Mouse (Mus musculus): ENCODE data around the gene Mlst8.

The Mlst8 gene

GRCm38 (mm10) chr17:24478663-24479380 is at the start of gene Mlst8:
Gene Mlst8 (minus strand): TSS chr17:24479078.
- peak; percentile 99 for DNase-seq (ENCODE audit: low read depth, low spot score)

- DNase-seq (ENCODE audit: low read depth, low spot score), result peak; percentile 39
Measured at GRCm38 (mm10) chr17:24528560-24528918, 49.7 kb upstream of the Mlst8 start.

GRCm38 (mm10) chr17:24527723-24528559 is 49.1 kb upstream of the Mlst8 start, which contains the start of gene Traf7:
Gene Traf7 (minus strand): TSS chr17:24527938.
- peak; percentile 99 for DNase-seq (ENCODE audit: low read depth, low spot score)

- no peak for DNase-seq (ENCODE audit: low read depth, low spot score)
Measured at GRCm38 (mm10) chr17:24527315-24527714, 48.4 kb upstream of the Mlst8 start.

- no peak for DNase-seq (ENCODE audit: low read depth, low spot score)
Measured at GRCm38 (mm10) chr17:24524734-24525133, 45.9 kb upstream of the Mlst8 start.

- DNase-seq (ENCODE audit: low read depth, low spot score), result no peak
Measured at GRCm38 (mm10) chr17:24520450-24520849, 41.6 kb upstream of the Mlst8 start.

- DNase-seq (ENCODE audit: low read depth, low spot score), result no peak
Measured at GRCm38 (mm10) chr17:24514270-24515257, 35.7 kb upstream of the Mlst8 start.

GRCm38 (mm10) chr17:24513609-24514008 is 34.7 kb upstream of the Mlst8 start:
- DNase-seq (ENCODE audit: low read depth, low spot score), result peak; percentile 16

- DNase-seq (ENCODE audit: low read depth, low spot score), result no peak
Measured at GRCm38 (mm10) chr17:24507806-24508460, 29.1 kb upstream of the Mlst8 start.

- no peak for DNase-seq (ENCODE audit: low read depth, low spot score)
Measured at GRCm38 (mm10) chr17:24507129-24507664, 28.3 kb upstream of the Mlst8 start.

GRCm38 (mm10) chr17:24506332-24507070 is 27.6 kb upstream of the Mlst8 start:
- no peak for DNase-seq (ENCODE audit: low read depth, low spot score)

- DNase-seq (ENCODE audit: low read depth, low spot score), result no peak
Measured at GRCm38 (mm10) chr17:24505286-24505955, 26.5 kb upstream of the Mlst8 start.

GRCm38 (mm10) chr17:24504085-24504484 is 25.2 kb upstream of the Mlst8 start:
- no peak for DNase-seq (ENCODE audit: low read depth, low spot score)

GRCm38 (mm10) chr17:24502208-24502607 is 23.3 kb upstream of the Mlst8 start:
- DNase-seq (ENCODE audit: low read depth, low spot score), result peak; percentile 22

- DNase-seq (ENCODE audit: low read depth, low spot score), result no peak
Measured at GRCm38 (mm10) chr17:24496026-24496425, 17.1 kb upstream of the Mlst8 start.

- DNase-seq (ENCODE audit: low read depth, low spot score), result no peak
Measured at GRCm38 (mm10) chr17:24495443-24495842, 16.6 kb upstream of the Mlst8 start.

GRCm38 (mm10) chr17:24494627-24495335 is 15.9 kb upstream of the Mlst8 start:
- DNase-seq (ENCODE audit: low read depth, low spot score), result peak; percentile 73

GRCm38 (mm10) chr17:24490399-24490798 is 11.5 kb upstream of the Mlst8 start:
- no peak for DNase-seq (ENCODE audit: low read depth, low spot score)
